Mouse (Mus musculus) G1E-ER4 (cell line): ENCODE results near the gene Nxpe3. TPM values are rescaled to one million over a fixed set of nuclear protein-coding genes. Genes with fewer than 3 reads are reported as not detected.

Experiments
- GATA1 ChIP-seq: IDR thresholded peaks from one replicate; pipeline ENCODE4 v1.8.0; 2012; ENCODE audit warnings: low read length, inconsistent platforms
- polyA plus RNA-seq: library from polyadenylated mRNA; stranded (reverse); fragments of >175 nt; gene quantifications from 2 replicates; pipeline ENCODE4 v1.2.3, GENCODE M21; 2012

The Nxpe3 gene
- polyA plus RNA-seq: 0.30 and 0.36 TPM in 2 replicates

- TF ChIP-seq GATA1: no peak
Observed at GRCm38 (mm10) chr16:55894893-55895650, at the start of gene Nxpe3. Gene Nxpe3 (minus strand): TSS chr16:55895285.

GRCm38 (mm10) chr16:55940781-55941180, 45.7 kb upstream of the Nxpe3 start:
- TF ChIP-seq GATA1: no peak

GRCm38 (mm10) chr16:55939703-55940102, 44.6 kb upstream of the Nxpe3 start:
- no peak for TF ChIP-seq GATA1

GRCm38 (mm10) chr16:55938761-55939160, 43.7 kb upstream of the Nxpe3 start:
- no peak for TF ChIP-seq GATA1

- TF ChIP-seq GATA1: no peak
Observed at GRCm38 (mm10) chr16:55934453-55935037, 39.5 kb upstream of the Nxpe3 start, which contains the start of gene Cep97. Gene Cep97 (minus strand): TSS chr16:55934855.

GRCm38 (mm10) chr16:55933681-55934343, 38.7 kb upstream of the Nxpe3 start:
- TF ChIP-seq GATA1: no peak

GRCm38 (mm10) chr16:55924010-55924409, 28.9 kb upstream of the Nxpe3 start:
- no peak for TF ChIP-seq GATA1

- TF ChIP-seq GATA1: no peak
Observed at GRCm38 (mm10) chr16:55922079-55922478, 27.0 kb upstream of the Nxpe3 start.

GRCm38 (mm10) chr16:55914716-55915115, 19.6 kb upstream of the Nxpe3 start:
- TF ChIP-seq GATA1: no peak

- no peak for TF ChIP-seq GATA1
Observed at GRCm38 (mm10) chr16:55910208-55910793, 15.2 kb upstream of the Nxpe3 start.

- TF ChIP-seq GATA1: no peak
Observed at GRCm38 (mm10) chr16:55906928-55907679, 12.0 kb upstream of the Nxpe3 start.

- no peak for TF ChIP-seq GATA1
Observed at GRCm38 (mm10) chr16:55905370-55905769, 10.3 kb upstream of the Nxpe3 start.

GRCm38 (mm10) chr16:55901839-55902756, 7.0 kb upstream of the Nxpe3 start:
- no peak for TF ChIP-seq GATA1

GRCm38 (mm10) chr16:55898385-55899002, 3.4 kb upstream of the Nxpe3 start:
- TF ChIP-seq GATA1: no peak

GRCm38 (mm10) chr16:55895651-55896095, 588 bp upstream of the Nxpe3 start:
- TF ChIP-seq GATA1: no peak
